Mouse (Mus musculus) forelimb bud, embryonic 11.5 days (tissue): ENCODE data around the gene Olfr1413.

ENCODE experiments used
- DNase-seq: peaks from one replicate; pipeline ENCODE4 v3.0.0-alpha.2; 2012; ENCODE audit warnings: low read depth, low spot score

Gene Olfr1413

DNA sequence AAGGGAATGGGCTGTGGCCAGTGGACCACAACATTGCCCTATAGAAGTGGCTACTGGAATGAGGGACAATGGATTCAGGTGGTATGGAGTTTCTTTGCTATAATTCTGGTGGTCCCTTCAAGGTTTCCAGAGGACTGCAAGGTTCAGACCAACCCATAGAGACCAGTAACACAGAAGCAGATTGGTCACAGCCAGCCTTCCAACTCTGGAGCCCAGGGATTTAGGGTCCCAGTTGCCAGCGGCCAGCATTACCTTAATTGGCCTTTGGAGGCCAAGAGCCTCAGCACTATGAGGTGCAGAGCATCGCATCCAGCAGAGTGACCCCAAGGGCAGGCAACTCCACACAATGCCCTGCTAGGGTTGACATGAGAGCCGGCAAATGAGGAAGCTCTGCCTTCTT lies at the start of gene Olfr1413:
Olfr1413 (plus strand) TSS at position 301 of the 400 bp plus-strand sequence.
- DNase-seq = no peak

DNA sequence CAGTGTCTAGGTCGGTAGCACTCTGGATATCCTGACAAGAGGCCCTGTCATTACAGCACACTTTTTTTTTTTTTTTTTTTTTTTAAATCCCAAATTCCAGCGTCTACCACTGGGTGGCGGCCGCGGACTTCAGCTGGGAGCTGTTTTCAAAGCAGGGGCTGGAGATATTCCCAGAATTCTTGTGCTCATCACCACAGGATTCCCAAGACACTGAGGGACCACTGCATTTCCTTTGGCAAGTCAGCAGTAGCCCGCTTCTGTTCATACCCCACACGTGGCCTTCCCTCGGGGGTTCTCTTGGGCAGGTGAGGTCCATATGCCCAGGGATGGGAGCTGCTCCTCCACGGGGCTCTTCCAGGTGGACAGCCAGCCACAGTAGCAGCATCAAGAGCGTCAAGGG lies 49.7 kb upstream of the Olfr1413 start:
- DNase-seq = peak; percentile 51

DNA sequence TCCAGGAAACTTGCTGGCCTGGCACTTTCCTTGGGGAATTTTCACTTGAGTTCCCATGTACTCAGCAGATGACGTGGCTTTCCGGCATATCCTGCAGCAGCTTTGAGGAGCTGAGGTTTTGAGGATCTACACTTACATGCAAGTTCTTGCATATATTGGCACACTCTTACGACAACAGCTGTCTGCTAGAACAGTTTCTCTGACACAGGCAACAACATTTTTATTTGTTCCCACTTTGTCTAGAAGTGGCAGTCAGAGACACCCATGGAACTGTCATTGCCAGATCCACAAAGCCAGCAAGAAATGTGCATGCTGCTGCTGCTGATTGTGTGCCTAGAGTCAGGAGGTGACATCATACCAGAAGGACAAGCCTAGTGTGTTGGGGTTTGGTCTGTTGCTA lies 47.4 kb upstream of the Olfr1413 start:
- no peak for DNase-seq

DNA sequence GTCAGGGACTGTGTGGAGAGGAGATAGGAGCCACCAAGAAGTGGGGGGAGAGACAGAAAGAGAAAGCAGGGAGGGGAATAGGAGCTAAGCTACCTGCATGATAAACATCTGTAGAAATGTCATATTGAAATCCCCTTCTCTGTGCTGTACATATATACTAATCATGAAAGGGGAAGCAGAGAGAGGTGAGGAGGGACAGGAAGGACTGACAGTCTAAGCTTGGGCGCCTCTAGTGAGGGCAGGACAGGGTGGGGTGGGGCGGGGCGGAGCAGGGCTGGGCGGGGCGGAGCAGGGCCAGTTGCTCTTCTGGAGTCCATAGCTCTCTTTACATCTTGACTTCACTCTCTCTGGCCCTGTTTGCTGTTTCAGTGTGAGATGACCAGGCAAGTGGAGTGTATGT lies 34.1 kb upstream of the Olfr1413 start:
- DNase-seq = no peak

DNA sequence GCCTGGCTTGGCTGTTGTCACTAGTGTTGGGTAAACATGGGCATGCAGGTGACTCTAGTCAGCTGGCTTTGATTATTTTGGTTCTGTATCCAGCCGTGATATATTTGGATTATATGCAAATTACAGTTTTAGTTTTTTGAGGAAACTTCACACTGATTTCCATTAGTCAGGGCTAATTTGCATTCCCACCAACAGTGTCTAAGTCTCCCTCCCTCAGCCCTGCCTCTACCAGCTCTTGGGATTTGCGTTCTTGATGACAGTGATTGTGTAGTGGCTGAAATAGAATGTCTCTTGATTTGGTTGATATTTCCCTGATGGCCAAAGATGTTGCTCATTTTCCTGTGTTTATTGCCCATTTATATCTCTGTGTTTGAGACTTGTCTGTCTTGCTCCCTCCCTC lies 32.1 kb upstream of the Olfr1413 start:
- no peak for DNase-seq

DNA sequence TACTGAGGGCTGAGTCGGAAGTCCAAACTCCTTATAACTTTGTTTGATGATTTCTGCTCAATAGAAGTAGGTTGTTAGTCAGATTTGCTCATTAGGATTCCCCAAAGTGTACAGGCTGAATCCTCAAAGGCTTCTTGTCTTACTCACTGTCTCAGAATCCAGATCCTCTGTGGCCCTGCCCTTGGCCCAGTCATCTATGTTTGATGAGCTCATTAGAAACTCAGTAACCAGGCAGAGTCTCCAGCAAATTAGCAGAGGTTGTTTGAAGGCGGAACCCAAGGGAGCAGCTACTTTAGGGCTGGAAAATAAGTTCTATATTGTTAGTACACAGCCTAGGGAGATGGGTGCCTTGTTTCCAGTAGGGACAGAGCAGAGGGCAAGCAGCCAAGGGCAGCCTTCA lies 25.2 kb upstream of the Olfr1413 start:
- DNase-seq = no peak

DNA sequence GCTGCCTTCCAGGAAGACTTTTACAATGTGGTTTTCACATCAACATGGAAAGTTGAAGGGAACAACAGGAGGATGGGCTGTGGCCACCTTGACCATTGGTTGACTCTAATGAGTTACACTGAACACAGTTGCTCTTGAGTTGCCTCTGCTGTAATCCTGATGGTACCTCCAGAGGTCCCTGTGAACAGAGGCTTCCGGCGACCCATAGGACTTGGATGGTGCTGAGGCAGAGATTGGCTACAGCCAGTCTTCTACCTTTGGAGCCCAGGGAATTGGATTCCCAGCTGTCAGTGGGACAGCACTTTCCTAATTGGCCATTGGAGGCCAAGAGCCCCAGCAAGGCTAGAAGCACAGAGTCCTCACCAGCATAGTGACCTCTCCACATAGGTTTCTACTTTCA lies 14.4 kb downstream of the Olfr1413 start, which contains the start of gene Olfr1412:
Olfr1412 (plus strand) TSS at position 301 of the 400 bp plus-strand sequence.
- DNase-seq = no peak

DNA sequence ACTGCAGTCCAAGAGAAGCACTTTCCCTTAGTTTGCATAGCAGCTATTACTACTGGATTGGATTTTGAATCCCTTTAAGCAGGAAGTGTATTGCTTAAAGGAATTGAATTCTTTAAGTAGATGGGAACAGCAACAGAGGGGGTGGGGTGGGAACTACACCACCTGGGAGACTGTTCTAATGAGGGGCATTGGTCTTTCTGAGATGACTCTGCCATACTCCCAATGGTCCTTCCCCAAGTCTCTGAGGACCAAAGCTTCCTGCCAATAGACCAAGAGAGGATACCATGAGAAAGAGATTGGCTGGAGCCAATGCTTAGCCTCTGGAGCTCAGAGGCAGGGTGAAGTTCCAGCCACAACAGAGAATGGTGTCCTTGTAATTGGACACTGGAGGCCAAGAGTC lies 23.0 kb downstream of the Olfr1413 start, which contains the start of gene Olfr1411:
Olfr1411 (plus strand) TSS at position 301 of the 400 bp plus-strand sequence.
- no peak for DNase-seq

DNA sequence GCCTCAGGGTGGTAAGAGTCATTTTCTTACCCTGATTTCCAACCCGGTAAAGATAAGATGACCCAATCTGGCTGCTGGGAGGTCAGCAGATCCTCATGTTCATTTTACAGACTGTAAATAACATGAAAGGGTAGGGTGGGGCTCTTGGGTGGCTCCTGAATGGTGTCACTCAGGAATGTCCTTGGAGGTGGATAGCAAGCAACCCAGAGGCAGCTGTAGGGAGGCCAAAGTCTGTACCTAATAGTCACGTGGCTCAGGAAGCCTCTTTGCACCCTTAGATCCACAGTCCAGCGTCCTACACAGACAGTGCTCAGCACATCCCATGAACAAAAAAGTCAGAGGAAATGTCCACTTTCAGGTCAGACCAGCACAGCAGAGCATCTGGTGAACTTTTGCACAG lies 24.9 kb downstream of the Olfr1413 start:
- DNase-seq = no peak

DNA sequence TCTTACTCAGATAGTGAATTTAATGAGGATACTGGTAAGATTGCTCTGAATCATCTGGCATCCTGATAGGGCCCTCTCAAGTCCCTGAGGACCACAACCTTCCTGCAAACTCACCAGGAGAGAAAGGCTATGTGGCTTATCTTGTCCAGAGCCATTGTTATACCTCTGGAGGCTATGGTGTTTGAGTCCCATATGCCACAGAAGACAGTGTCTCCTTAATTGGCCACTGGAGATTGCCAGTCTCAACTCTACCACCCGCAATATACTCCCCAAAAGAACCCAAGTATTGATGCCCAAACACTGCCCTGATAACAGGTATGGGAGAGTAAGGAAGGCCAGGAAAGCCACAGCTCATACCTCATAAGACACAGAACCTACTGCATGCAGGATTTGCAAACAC lies 34.4 kb downstream of the Olfr1413 start, which contains the start of gene Olfr1410:
Olfr1410 (plus strand) TSS at position 301 of the 400 bp plus-strand sequence.
- no peak for DNase-seq

DNA sequence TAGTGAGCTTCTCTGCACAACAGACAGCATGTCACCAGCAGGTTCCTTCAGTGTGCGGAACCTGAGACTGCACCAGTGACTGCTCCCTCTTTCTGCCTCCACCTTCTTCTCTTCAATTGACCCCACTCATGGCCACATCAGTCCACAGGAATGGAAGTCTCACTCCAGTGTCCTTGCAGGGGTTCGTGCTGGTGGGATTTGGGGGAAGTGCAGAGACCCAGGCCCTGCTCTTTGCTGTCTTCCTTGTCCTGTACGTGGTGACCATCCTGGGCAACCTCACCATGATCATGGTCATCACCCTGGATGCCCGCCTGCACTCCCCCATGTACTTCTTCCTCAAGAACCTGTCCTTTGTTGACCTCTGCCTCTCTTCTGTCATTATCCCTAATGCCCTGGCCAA lies 36.6 kb downstream of the Olfr1413 start:
- no peak for DNase-seq

DNA sequence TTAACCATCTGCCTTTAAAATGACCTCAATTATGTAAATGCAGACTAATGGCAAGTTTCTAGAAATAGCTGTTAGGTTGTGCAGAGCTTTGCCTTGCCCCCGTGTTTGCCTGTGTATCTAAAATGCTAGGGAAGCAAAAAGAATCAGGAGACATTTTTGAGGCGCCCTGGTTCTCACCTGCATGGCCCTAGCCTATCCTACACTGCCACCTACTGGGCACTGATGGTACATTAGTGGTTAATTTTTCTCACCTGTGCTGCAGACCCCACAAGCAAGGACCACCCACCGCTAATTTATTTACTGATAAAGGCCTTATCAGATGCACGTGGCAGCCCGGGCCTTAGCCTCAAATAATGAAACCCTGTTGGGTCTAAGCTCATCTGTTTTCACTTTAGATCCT lies 39.9 kb downstream of the Olfr1413 start:
- peak; percentile 75 for DNase-seq

DNA sequence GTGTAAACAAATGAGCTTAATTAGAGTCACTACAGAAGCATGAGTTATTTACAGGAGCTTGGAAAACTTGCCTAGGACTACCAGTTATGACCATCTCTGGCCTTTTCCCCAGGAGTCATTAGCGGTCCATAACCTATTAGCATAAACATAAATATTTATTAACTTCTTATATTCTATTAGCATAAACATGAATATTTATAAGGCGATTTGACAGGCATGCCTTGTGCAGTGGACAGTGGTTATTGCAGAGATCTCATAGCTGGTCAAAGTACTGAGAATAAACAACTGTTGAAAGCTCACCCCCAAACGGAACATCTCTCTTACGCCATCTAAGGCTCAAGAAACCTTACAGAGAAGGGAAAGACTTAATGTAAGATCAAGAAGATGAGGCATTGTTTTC lies 42.1 kb downstream of the Olfr1413 start:
- no peak for DNase-seq

DNA sequence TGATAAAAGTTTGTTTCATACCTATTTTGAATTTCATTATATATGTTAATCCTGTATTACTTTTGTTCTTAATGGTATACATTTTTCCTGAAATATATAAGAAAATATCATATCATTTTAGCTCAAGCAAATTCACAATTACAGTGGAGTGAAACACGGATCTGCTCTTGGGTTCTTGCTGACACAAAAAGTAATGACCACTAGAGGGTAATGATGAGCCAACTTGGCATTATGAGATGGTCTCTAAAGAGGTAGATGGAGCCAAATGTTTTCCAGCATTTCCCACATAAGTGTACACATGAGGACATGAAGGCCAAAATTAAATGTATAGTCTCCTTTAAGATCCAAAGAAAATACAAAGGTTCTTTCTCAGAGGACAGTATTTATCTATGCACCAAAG lies 43.4 kb downstream of the Olfr1413 start:
- peak; percentile 17 for DNase-seq

DNA sequence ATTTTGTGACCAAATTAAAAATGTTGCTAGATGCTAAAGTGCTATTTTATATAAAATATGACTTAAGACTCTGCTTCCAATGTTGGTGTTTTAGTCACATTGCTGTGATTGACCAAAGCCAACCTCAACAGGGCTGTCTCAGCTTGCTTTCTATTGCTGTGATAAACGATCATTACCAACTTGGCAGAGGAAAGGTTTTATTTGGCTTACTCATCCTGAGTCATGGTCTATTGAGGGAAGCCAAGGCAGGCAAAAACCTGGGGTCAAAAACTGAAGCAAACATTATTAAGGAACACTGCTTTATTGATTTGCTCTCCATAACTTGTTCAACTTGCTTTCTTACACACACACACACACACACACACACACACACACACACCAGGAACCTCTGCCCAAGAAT lies 44.9 kb downstream of the Olfr1413 start:
- no peak for DNase-seq

DNA sequence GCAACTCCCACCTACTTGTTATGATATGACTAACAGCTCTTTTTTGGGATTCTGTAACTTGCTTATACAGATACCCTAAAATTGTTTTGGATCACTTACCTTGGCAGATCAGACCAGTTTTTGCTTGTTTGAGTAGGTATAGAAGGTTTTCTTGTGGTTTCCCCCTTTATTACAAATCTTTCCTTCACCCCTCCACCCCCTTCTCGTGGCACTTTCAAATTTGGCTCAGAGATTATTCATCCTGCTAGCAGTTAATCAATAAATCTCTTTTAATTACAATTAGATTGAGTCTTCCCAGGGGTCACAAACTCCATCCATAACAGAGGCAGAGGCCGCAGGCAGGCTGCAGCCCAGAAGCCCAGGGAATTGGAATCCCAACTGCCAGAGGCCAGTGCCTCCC lies 46.4 kb downstream of the Olfr1413 start, which contains the start of gene Olfr12:
Olfr12 (plus strand) TSS at position 301 of the 400 bp plus-strand sequence.
- no peak for DNase-seq

DNA sequence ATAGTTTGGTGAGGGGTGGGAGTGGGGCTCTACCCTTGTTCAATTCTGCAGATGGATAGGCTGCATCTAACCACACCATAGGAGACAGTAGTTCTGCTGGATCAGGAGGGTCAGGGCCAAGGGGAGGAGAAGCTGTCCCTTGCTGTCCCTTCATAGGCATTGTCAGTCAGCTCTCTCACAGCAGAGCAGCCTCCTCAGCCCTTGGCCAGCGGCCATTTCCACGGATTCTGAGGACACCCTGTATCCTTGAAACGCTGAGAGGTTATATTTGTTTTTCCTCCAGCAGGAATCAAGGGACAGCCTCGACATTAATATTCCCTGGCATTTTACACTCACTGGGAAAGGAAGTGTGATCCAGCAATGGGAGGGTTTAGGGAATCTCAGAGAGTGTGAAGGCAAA lies 47.2 kb downstream of the Olfr1413 start:
- DNase-seq = no peak
